Mouse (Mus musculus) neural tube, embryonic 15.5 days (tissue): ENCODE data around the gene Lpp. TPM values are rescaled to one million over a fixed set of nuclear protein-coding genes. Genes with fewer than 3 reads are reported as not detected.

Experiments used
- ATAC-seq: fragments of 200-750 bp; cut with Nextera tagmentation; 2 replicates; pipeline ENCODE4 v1.8.0; 2017; ENCODE audit warnings: mild to moderate bottlenecking, moderate TSS enrichment, moderate library complexity; ENCODE audit not compliant: low FRiP score
- H3K27ac ChIP-seq: fragments of 300-500 bp; sonication (generic); replicated peaks from 2 replicates; pipeline ENCODE4 v1.5.1; 2015; ENCODE audit warnings: mild to moderate bottlenecking, inconsistent platforms
- H3K27me3 ChIP-seq: fragments of 300-500 bp; sonication (generic); replicated peaks from 2 replicates; pipeline ENCODE4 v1.6.1; 2015; ENCODE audit warnings: inconsistent platforms
- H3K36me3 ChIP-seq: fragments of 300-500 bp; sonication (generic); 2 replicates; pipeline ENCODE4 v1.6.1; 2015; ENCODE audit warnings: inconsistent platforms
- H3K4me1 ChIP-seq: fragments of 300-500 bp; sonication (generic); 2 replicates; pipeline ENCODE4 v1.6.1; 2015; ENCODE audit warnings: inconsistent platforms
- H3K4me2 ChIP-seq: fragments of 300-500 bp; sonication (generic); 2 replicates; pipeline ENCODE4 v1.6.1; 2015; ENCODE audit warnings: inconsistent platforms, mild to moderate bottlenecking, moderate library complexity
- H3K4me3 ChIP-seq: fragments of 300-500 bp; sonication (generic); replicated peaks from 2 replicates; pipeline ENCODE4 v1.5.1; 2015; ENCODE audit warnings: mild to moderate bottlenecking, inconsistent platforms
- H3K9ac ChIP-seq: fragments of 300-500 bp; sonication (generic); replicated peaks from 2 replicates; pipeline ENCODE4 v1.6.1; 2015; ENCODE audit warnings: mild to moderate bottlenecking, inconsistent platforms
- H3K9me3 ChIP-seq: fragments of 300-500 bp; sonication (generic); replicated peaks from 2 replicates; pipeline ENCODE4 v1.6.1; 2016; ENCODE audit warnings: inconsistent platforms
- WGBS: fragments of 180-500 bp; shearing (Covaris S2); methylation state at CpG from one replicate; pipeline ENCODE4 v1.1.7; 2015; ENCODE audit warnings: mixed read lengths; 5-methylcytosine and 5-hydroxymethylcytosine counted together
- polyA plus RNA-seq: library from polyadenylated mRNA; unstranded; fragments of >200 nt; fragmentation: Nextera tagmentation; extraction: Ambion mirVana; gene quantifications from 2 replicates; pipeline ENCODE4 v1.2.1, GENCODE M21; 2015

The Lpp gene
- polyA plus RNA-seq, 1 experiment from 2014 or later = 10.6 TPM

DNA sequence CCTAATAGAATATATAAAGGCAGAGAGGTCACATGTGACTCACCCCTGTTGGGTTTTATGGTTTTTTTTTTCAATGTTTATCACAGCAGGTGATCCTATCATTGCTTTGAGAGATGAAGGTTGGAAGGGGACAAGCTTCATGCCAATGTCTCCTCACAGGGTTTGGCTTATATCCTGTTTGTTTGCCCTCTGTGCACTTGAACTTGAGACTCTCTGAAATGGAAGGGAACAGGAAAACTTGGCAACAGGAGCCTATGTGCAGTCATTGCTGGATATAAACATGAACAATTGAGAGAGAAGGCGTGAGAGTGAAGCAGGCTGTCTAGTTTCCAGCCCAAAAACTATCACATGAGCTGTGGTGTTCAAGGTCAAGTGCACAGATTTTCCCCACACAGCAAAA lies 508.8 kb downstream of the Lpp start:
- Histone ChIP-seq H3K4me2 (no peak overlapping the region), H3K4me3 (no peak overlapping the region), H3K27me3 (no peaks in the 10 kb centered on the region), H3K9ac (no peak overlapping the region), H3K9me3 (no peaks in the 10 kb centered on the region), H3K4me1 (no peaks in the 10 kb centered on the region), H3K27ac (no peak overlapping the region), H3K36me3 (no peaks in the 10 kb centered on the region)
- WGBS = 94% methylated on average over 1 of the region's 1 CpGs
- no peak for ATAC-seq

DNA sequence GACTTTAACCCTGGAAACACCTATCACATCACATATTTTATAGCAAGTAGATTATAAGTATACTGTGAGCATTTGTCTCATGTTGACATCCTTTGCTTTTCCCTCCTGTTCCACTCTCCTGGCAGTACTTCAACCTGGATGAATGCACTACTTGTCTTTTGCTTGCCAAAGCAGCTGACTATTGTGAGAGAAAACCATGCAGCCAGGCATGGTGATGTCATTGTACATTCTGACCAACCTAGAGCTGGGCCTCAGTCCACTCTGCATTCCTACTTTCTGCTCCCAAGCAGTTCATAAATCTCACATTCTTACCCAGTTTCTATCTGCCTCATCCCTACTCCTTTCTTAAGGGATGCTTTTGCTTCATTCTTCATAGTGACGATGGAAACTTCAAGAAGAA lies 515.6 kb downstream of the Lpp start:
- Histone ChIP-seq H3K9me3 (no peaks in the 10 kb centered on the region), H3K4me3 (no peak overlapping the region), H3K9ac (no peak overlapping the region), H3K36me3 (no peaks in the 10 kb centered on the region), H3K4me2 (no peak overlapping the region), H3K4me1 (peaks cover 16% of the 10 kb centered on the region), H3K27ac (no peak overlapping the region), H3K27me3 (no peaks in the 10 kb centered on the region)
- WGBS = 81% methylated on average over 1 of the region's 1 CpGs
- ATAC-seq = no peak

DNA sequence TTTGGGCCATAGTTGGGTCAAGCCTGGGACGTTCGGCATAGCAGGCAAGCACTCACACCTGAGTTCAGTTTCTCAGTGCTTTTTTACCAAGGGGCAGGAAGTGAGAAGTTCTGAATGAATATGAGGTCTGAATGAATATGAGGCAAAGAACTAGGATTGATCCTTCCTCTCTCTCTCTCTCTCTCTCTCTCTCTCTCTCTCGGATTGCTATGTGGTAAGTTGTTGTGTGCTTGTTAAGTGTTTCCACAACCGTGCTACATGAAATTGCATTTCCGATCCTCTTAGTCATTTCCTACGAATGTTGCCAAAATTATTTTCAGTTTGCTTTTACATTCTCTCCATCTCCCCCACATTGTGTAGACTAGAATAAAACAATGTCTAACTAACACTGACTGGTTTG lies 517.0 kb downstream of the Lpp start:
- no peak overlapping the region for H3K4me2 ChIP-seq
- H3K9me3 ChIP-seq = no peaks in the 10 kb centered on the region
- ATAC-seq = no peak
- WGBS = 86% methylated on average over 6 of the region's 6 CpGs
- H3K27ac ChIP-seq = no peak overlapping the region
- H3K4me3 ChIP-seq = no peak overlapping the region
- peaks cover 16% of the 10 kb centered on the region for H3K4me1 ChIP-seq
- H3K27me3 ChIP-seq = no peaks in the 10 kb centered on the region
- H3K9ac ChIP-seq = no peak overlapping the region
- H3K36me3 ChIP-seq = no peaks in the 10 kb centered on the region

DNA sequence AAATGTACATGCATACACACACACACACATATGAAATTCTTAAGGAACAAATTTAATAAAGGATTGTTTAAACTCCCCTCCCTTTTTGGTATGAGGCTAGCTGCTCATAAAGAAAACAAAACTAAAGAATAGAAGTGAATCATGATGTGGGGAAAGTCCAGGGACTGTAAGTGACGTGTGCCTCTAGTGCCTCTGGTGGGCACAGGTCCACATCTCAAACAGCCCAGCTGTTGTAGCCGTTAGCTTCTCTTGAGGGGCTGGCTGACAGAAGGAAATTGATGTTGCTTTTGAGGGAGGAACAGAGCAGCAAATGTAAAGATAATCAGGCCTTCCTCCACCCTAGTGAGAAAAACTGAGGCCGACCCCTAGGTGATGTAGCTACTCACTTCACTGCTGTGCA lies 517.5 kb downstream of the Lpp start:
- Histone ChIP-seq H3K27me3 (no peaks in the 10 kb centered on the region), H3K9me3 (no peaks in the 10 kb centered on the region), H3K27ac (no peak overlapping the region), H3K9ac (no peak overlapping the region), H3K36me3 (no peaks in the 10 kb centered on the region), H3K4me3 (no peak overlapping the region), H3K4me2 (no peak overlapping the region), H3K4me1 (peaks cover 16% of the 10 kb centered on the region)
- ATAC-seq = no peak
- 36% methylated on average over 3 of the region's 3 CpGs for WGBS

DNA sequence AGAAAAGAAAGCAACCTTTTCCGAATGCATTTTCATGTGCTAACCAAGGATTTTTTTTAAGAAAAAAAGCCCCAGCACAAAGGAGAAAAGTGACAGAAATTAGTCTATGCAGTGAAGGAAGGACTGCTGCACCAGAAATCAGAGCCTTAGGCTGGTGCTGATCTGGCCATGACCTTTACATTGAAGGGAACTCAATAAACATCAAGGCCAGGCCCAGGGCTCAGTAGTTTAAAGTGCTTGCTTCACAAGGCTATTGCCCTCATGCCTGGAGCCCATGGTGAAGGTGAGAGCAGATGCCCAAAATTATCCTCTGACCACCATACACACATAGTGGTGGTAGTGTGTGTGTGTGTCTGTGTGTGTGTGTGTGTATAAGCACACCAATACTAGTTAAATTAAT lies 519.1 kb downstream of the Lpp start:
- H3K9me3 ChIP-seq = no peaks in the 10 kb centered on the region
- no peaks in the 10 kb centered on the region for H3K27me3 ChIP-seq
- no peak overlapping the region for H3K9ac ChIP-seq
- WGBS = 88% methylated on average over 1 of the region's 1 CpGs
- no peak overlapping the region for H3K27ac ChIP-seq
- no peak overlapping the region for H3K4me3 ChIP-seq
- peaks cover 16% of the 10 kb centered on the region for H3K4me1 ChIP-seq
- H3K36me3 ChIP-seq = no peaks in the 10 kb centered on the region
- no peak overlapping the region for H3K4me2 ChIP-seq
- ATAC-seq = no peak

DNA sequence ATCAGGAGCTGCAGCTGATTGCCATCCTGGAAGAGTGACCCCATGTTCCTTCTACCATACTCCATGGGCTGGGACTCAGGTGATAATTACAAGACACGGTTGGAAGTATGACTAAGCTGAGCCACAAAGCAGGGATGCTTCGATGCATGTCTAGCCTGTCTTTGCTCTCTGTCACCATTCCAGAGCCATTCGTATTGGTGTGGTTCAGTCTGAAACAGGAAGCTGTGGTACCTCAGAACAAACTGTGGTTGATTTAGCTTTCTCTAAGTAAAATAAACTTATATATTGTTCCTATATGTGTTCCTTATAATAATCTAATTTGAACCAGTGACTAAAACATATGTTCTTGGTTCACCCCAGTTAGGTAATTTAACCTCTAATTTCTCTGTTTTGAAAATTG lies 519.7 kb downstream of the Lpp start:
- Histone ChIP-seq H3K27ac (no peak overlapping the region), H3K27me3 (no peaks in the 10 kb centered on the region), H3K4me1 (peaks cover 16% of the 10 kb centered on the region), H3K9me3 (no peaks in the 10 kb centered on the region), H3K36me3 (no peaks in the 10 kb centered on the region), H3K4me2 (no peak overlapping the region), H3K9ac (no peak overlapping the region), H3K4me3 (no peak overlapping the region)
- no peak for ATAC-seq
- WGBS = 83% methylated on average over 3 of the region's 3 CpGs

DNA sequence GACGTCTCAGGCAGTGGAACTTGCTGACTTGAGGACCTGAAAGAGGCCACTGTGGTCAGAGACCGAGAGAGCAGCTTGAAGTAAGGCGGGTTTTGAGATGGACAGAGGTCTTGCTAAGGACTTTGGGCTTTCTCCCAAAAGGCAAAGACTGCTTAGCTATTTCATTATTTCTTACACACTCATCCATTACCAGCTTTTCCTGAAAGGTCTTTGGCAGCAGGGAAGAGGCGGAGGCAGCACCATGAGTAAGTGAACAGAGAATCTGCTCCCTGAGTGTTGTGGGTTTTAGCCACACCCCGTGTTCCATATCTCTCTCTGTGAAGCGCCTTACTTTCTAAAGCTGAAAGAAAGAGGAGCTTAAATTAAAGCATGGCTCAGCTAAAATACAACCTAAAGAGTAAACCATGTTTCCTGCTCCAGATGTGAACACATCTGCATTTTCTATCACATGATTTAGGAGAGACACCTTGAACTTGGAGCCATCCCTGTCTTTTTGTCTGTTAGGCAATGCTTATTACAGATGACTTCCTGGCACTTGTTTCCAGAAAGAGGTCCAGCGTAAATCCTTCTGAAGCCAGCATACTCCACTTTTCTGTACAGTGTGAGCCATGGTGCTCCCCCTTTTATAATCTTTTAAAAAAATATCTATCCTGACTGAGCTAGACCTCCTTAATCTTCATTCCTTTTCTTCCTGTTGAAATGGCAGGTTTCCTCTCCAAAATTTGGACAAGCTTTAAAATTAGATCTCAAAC lies 520.5 kb downstream of the Lpp start:
- 79% methylated on average over 7 of the region's 7 CpGs for WGBS
- peak overlapping the region; percentile 45 for H3K27ac ChIP-seq
- no peaks in the 10 kb centered on the region for H3K27me3 ChIP-seq
- H3K9me3 ChIP-seq = no peaks in the 10 kb centered on the region
- H3K4me2 ChIP-seq = no peak overlapping the region
- no peak overlapping the region for H3K4me3 ChIP-seq
- ATAC-seq = 0 out of 2 replicates have a peak, but pooled peaks have one; percentile 28
- H3K4me1 ChIP-seq = peaks cover 17% of the 10 kb centered on the region
- no peaks in the 10 kb centered on the region for H3K36me3 ChIP-seq
- no peak overlapping the region for H3K9ac ChIP-seq

DNA sequence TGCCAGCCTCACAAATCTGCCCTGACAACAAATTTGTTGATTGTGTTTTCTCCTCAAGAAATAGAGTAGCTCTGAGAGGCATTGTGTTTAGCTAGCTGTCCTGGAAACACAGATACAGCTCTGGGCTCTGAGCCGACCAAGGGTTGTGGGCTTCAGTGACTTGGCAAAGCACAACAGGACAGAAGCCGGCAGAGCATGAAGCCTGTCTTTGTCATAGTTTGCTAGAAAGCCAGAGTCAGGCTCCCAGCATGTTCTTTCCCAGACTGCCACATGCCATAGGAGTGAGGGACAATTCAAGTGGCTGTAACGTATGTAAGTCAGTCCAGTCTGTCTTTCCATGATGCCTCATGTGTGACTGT lies 521.1 kb downstream of the Lpp start:
- WGBS = 60% methylated on average over 3 of the region's 3 CpGs
- Histone ChIP-seq H3K4me1 (peaks cover 18% of the 10 kb centered on the region), H3K27ac (peak overlapping the region; percentile 45), H3K9me3 (no peaks in the 10 kb centered on the region), H3K9ac (no peak overlapping the region), H3K27me3 (no peaks in the 10 kb centered on the region), H3K36me3 (no peaks in the 10 kb centered on the region), H3K4me2 (no peak overlapping the region), H3K4me3 (no peak overlapping the region)
- peak; percentile 86 for ATAC-seq

DNA sequence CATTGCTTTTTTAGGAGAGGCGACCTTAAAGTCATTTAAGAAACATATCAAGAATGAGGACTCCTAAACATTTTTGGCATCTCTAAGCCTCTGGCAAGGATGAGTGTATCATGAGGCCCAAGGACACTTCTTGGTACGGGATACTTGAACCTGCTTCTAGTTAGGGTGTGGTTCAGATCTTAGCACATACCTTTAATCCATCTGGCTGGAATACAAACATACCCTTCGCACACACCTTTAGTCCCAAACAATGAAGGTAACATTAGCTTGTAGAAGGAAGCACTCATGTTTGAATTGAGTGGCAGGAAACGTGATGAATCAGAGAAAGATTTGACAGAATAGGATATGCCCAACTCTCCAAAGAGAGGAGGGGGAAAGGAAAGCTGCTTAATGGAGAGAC lies 522.2 kb downstream of the Lpp start:
- H3K4me2 ChIP-seq = no peak overlapping the region
- no peak for ATAC-seq
- H3K9ac ChIP-seq = no peak overlapping the region
- H3K4me3 ChIP-seq = no peak overlapping the region
- H3K27ac ChIP-seq = no peak overlapping the region
- H3K9me3 ChIP-seq = no peaks in the 10 kb centered on the region
- no peaks in the 10 kb centered on the region for H3K36me3 ChIP-seq
- H3K27me3 ChIP-seq = no peaks in the 10 kb centered on the region
- 97% methylated on average over 4 of the region's 4 CpGs for WGBS
- H3K4me1 ChIP-seq = peaks cover 21% of the 10 kb centered on the region

DNA sequence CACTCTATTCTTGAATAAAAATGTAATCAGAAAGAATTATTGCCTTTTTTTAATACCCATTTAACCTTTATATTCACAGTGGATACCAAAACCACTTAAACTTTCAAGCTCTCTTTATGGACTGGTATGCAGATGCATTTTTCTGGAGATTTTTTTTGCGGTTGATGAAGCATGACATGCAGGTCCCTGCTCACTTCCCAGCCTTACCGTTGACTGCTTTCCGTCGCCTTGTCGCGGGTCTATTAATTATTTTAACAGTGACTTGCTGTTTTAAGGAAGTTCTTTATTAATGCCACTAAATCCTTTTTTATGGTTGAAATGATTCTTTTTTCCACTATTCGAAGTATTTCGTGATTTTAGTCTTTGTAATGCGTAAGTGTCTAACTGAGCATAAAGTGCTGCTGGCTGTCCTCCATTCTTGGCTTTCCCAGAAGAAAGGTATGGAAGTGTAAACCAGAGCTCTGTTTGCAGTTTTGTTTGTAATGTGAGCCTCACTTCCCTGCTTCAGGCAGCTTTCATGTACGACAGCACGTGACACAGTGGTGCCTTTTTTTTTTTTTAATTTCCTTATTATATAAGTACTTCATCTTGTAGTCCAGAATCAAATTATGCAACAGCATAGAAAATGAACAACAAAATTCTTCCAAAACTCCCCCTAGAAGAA lies 526.2 kb downstream of the Lpp start:
- H3K4me3 ChIP-seq = no peak overlapping the region
- H3K4me1 ChIP-seq = peaks cover 11% of the 10 kb centered on the region
- no peak overlapping the region for H3K9ac ChIP-seq
- H3K27ac ChIP-seq = no peak overlapping the region
- 30% methylated on average over 11 of the region's 11 CpGs for WGBS
- H3K36me3 ChIP-seq = no peaks in the 10 kb centered on the region
- no peaks in the 10 kb centered on the region for H3K27me3 ChIP-seq
- H3K9me3 ChIP-seq = no peaks in the 10 kb centered on the region
- peak overlapping the region; percentile 27; the same call in 1 of the 2 replicates for H3K4me2 ChIP-seq
- ATAC-seq = no peak

DNA sequence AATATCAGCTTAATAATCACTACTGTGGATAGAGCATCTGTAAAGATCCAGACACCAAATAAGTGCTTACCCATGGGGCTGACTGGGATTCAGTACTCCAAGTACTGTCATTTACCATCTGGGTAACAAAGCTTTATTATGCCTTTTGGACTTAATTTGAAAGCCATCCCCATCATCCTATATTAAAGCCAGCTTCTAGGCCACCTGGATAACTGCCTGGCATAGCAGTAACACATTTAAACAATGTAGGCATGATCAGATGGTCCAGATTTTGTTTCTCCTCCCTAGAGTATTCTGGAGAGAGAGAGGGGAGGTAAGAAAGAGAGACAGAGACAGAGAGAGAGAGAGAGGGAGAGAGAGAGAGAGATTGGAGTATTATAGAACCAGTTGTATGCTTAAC lies 536.8 kb downstream of the Lpp start:
- 0 out of 2 replicates have a peak, but pooled peaks cover 3% of the 10 kb centered on the region for H3K4me1 ChIP-seq
- no peak overlapping the region for H3K9ac ChIP-seq
- H3K4me2 ChIP-seq = no peak overlapping the region
- H3K4me3 ChIP-seq = no peak overlapping the region
- no peak overlapping the region for H3K27ac ChIP-seq
- no peaks in the 10 kb centered on the region for H3K36me3 ChIP-seq
- no peaks in the 10 kb centered on the region for H3K27me3 ChIP-seq
- ATAC-seq = no peak
- no peaks in the 10 kb centered on the region for H3K9me3 ChIP-seq

DNA sequence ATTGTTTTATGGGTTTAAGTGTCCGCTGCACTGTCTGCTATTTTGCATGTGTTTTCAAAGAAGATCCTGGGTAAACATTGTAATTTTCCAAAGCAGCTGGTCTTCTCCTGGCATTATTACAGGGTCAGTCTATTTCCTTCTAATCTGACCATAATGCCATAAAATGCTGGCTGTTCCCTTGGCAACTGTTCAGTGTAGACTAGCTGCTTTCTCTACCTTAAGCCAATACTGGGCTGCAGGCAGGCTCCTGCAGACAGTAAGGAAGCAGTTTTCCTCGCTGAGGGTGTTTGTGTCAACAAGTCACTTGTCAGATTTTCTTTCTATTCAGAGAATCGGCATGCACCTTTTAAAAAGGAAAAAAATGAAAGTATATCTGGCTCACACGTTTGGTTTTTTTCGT lies 537.3 kb downstream of the Lpp start:
- Histone ChIP-seq H3K4me2 (no peak overlapping the region), H3K4me3 (no peak overlapping the region), H3K27ac (no peak overlapping the region), H3K9me3 (no peaks in the 10 kb centered on the region), H3K4me1 (0 out of 2 replicates have a peak, but pooled peaks cover 3% of the 10 kb centered on the region), H3K36me3 (no peaks in the 10 kb centered on the region), H3K27me3 (no peaks in the 10 kb centered on the region), H3K9ac (no peak overlapping the region)
- WGBS = 60% methylated on average over 5 of the region's 5 CpGs
- peak; percentile 38; the same call in 1 of the 2 replicates for ATAC-seq
